Mouse (Mus musculus) G1E (cell line): ENCODE measurements around the gene Arl8b. TPM values are rescaled to one million over a fixed set of nuclear protein-coding genes. Genes with fewer than 3 reads are reported as not detected.

Experiments
- ATAC-seq: 2 replicates; pipeline ENCODE4 v1.8.0; 2016; ENCODE audit warnings: mild to moderate bottlenecking; ENCODE audit not compliant: insufficient number of reproducible peaks, poor library complexity, low FRiP score, severe bottlenecking; ENCODE audit errors: extremely low read depth
- DNase-seq: peaks from one replicate; pipeline ENCODE4 v3.0.0; 2012; ENCODE audit warnings: low spot score
- H3K27me3 ChIP-seq: 2 replicates; pipeline ENCODE4 v1.6.1; 2012; ENCODE audit warnings: mild to moderate bottlenecking, low read length, inconsistent platforms; ENCODE audit not compliant: insufficient read depth
- H3K36me3 ChIP-seq: replicated peaks from 2 replicates; pipeline ENCODE3; 2012; ENCODE audit warnings: mild to moderate bottlenecking, inconsistent platforms
- H3K4me1 ChIP-seq: 2 replicates; pipeline ENCODE4 v1.6.1; 2012; ENCODE audit warnings: low read depth, low read length, inconsistent platforms, mixed read lengths; ENCODE audit not compliant: insufficient read depth
- H3K4me3 ChIP-seq: 2 replicates; pipeline ENCODE4 v1.5.1; 2012; ENCODE audit warnings: low read depth, mild to moderate bottlenecking, inconsistent platforms, low read length, moderate library complexity, mixed read lengths
- H3K9me3 ChIP-seq: replicated peaks from 2 replicates; pipeline ENCODE4 v1.6.1; 2012; ENCODE audit warnings: inconsistent platforms
- CTCF ChIP-seq: IDR thresholded peaks from 2 replicates; pipeline ENCODE4 v1.5.1; 2012; ENCODE audit warnings: low read depth, low read length, inconsistent platforms, mixed read lengths
- GATA1 ChIP-seq: IDR thresholded peaks from 2 replicates; pipeline ENCODE4 v1.6.1; 2012; ENCODE audit warnings: borderline replicate concordance, low read length, inconsistent platforms, mixed read lengths
- GATA2 ChIP-seq: IDR thresholded peaks from 2 replicates; pipeline ENCODE4 v1.6.1; 2012; ENCODE audit warnings: low read depth, low read length, inconsistent platforms, borderline replicate concordance
- POLR2AphosphoS5 ChIP-seq: IDR thresholded peaks from 2 replicates; pipeline ENCODE4 v1.6.1; 2012; ENCODE audit warnings: low read depth, low read length, inconsistent platforms; ENCODE audit not compliant: insufficient replicate concordance
- TAL1 ChIP-seq: conservative IDR thresholded peaks from 2 replicates; pipeline ENCODE4 v1.6.1; 2012; ENCODE audit warnings: low read depth, low read length, inconsistent platforms, mixed read lengths
- polyA plus RNA-seq: library from polyadenylated mRNA; stranded (reverse); fragments of >175 nt; gene quantifications from 2 replicates; pipeline ENCODE4 v1.2.3, GENCODE M21; 2012
- total RNA-seq, 2 experiments: library from RNA; stranded (forward) in 1 of 2; stranded (reverse) in 1 of 2; fragments of 200-1000 nt in 1 of 2; fragments of >200 nt in 1 of 2; fragmentation: Nextera tagmentation in 1 of 2; gene quantifications; 2 replicates each; pipeline ENCODE4 v1.2.3; 2014 to 2017

Arl8b gene
- total and polyA plus RNA-seq, 3 experiments: 18.8 to 400 (median 207) TPM

DNA sequence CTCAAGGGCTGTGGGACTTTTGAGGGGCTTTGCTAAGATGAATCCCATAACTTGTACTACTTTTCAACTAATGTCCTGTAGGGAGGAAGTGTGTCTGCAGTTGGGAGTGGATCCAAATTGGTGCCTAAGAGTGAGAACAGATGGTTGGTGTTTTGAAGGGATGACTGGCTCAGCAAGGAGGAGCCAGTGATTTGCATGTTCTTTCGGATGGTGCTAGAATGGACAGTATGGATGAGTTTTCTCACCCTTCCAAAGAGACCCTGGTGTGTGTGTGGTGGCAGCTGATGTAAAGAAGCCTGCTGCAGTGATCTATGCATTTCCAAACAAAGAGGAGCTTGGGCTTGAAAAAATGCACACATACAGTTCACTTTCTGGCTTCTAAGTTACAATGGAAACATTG, 22.3 kb downstream of the Arl8b start:
- Histone ChIP-seq H3K4me3 (no peak overlapping the region), H3K4me1 (peaks cover 14% of the 10 kb centered on the region), H3K36me3 (peaks cover 51% of the 10 kb centered on the region), H3K27me3 (no peaks in the 10 kb centered on the region), H3K9me3 (no peaks in the 10 kb centered on the region)
- TF ChIP-seq TAL1: no peak
- no peak for TF ChIP-seq CTCF
- TF ChIP-seq GATA1: no peak
- no peak for TF ChIP-seq GATA2
- no peak for TF ChIP-seq POLR2AphosphoS5
- ATAC-seq (no peak), DNase-seq (no peak)

DNA sequence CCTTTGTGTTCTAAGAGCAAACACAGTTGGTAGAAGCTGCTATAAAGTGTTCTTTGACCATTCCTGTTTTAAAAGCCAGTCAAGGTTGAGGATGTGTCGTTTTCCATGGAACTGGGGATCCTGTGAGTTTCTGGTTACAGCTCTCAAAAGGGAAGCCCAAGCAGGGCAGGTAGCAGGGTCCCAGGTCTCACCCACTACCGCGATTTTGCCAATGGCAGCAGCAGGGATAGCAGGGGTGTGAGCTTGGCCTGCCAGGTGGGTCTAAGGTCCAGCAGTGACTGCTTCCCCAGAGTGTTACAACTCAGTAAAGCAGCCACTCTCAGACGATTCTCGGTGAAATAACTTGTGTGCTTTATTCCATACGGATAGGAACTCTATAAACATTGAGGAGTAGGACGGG, 23.0 kb downstream of the Arl8b start:
- no peak for ATAC-seq
- DNase-seq: no peak
- Histone ChIP-seq H3K27me3 (no peaks in the 10 kb centered on the region), H3K36me3 (peaks cover 53% of the 10 kb centered on the region), H3K4me3 (no peak overlapping the region), H3K4me1 (peaks cover 17% of the 10 kb centered on the region), H3K9me3 (no peaks in the 10 kb centered on the region)
- TF ChIP-seq POLR2AphosphoS5: no peak
- no peak for TF ChIP-seq GATA2
- no peak for TF ChIP-seq TAL1
- no peak for TF ChIP-seq GATA1
- no peak for TF ChIP-seq CTCF

DNA sequence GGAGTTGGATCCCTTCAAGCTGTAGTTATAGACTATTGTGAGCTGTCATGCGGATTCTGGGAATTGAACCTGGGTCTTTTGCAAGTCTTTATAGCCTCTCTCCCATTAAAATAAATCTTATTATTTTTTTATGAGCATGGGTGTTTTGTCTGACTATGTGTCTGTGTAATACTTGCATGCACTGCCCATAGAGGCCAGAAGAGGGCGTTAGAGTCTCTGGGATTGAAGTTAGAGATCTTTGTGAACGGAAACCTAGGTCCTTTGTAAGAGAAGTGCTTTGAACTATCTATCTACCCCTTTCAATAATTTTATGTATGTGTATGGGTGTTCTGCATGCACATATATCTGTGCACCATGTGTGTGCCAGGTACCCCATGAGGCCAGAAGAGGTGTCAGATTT, 24.5 kb downstream of the Arl8b start:
- DNase-seq (no peak), ATAC-seq (no peak)
- no peak overlapping the region for H3K4me3 ChIP-seq
- H3K27me3 ChIP-seq: no peaks in the 10 kb centered on the region
- TF ChIP-seq POLR2AphosphoS5 (no peak), TAL1 (no peak), CTCF (no peak), GATA1 (no peak), GATA2 (no peak)
- H3K9me3 ChIP-seq: no peaks in the 10 kb centered on the region
- H3K4me1 ChIP-seq: peaks cover 17% of the 10 kb centered on the region
- peaks cover 46% of the 10 kb centered on the region for H3K36me3 ChIP-seq

DNA sequence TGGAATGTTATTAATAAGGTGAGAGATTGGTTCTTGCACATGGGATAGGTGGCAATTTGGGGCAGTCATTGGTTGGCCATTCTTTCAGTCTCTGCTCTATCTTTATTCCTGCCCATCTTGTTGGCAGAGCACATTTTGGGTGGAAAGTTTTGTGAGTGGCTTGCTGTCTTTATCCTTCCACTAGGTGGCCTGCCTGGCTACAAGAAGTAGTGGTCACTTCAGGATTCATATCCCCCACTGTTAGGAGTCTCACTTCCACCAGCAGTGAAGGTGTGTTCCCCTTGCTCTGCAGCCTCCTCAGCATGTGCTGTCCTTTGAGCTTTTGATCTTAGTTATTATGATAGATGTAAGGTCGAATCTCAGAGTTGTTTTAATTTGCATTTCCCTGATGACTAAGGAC, 25.9 kb downstream of the Arl8b start:
- no peak overlapping the region for H3K4me3 ChIP-seq
- ATAC-seq: no peak
- TF ChIP-seq CTCF (no peak), GATA2 (no peak), GATA1 (no peak), TAL1 (no peak), POLR2AphosphoS5 (no peak)
- H3K9me3 ChIP-seq: no peaks in the 10 kb centered on the region
- peaks cover 49% of the 10 kb centered on the region for H3K36me3 ChIP-seq
- DNase-seq: no peak
- no peaks in the 10 kb centered on the region for H3K27me3 ChIP-seq
- peaks cover 17% of the 10 kb centered on the region for H3K4me1 ChIP-seq

DNA sequence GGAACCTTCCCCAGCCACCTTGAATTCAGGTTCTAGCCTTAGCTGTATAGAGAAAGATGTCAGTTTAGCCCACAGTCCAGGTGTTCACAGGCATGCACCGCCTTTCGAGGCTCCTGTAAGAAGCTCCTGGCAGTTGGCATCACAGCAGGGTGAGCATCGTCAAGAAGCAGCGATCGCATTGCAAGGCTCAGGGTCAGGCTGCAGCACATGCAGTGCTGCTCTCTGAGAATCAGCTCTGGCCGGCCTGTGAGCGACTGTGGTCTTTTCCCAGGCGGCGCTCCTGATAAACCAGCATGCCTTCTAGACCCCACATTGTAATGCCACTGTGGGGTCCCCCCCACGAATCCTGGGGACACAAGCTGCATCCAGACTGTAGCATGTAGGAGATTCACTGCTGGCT, 27.3 kb downstream of the Arl8b start:
- no peak for DNase-seq
- Histone ChIP-seq H3K4me3 (no peak overlapping the region), H3K36me3 (peaks cover 49% of the 10 kb centered on the region), H3K27me3 (no peaks in the 10 kb centered on the region), H3K4me1 (peaks cover 15% of the 10 kb centered on the region; the same call in 1 of the 2 replicates), H3K9me3 (no peaks in the 10 kb centered on the region)
- ATAC-seq: no peak
- TF ChIP-seq TAL1 (no peak), GATA1 (no peak), CTCF (no peak), GATA2 (no peak), POLR2AphosphoS5 (no peak)

DNA sequence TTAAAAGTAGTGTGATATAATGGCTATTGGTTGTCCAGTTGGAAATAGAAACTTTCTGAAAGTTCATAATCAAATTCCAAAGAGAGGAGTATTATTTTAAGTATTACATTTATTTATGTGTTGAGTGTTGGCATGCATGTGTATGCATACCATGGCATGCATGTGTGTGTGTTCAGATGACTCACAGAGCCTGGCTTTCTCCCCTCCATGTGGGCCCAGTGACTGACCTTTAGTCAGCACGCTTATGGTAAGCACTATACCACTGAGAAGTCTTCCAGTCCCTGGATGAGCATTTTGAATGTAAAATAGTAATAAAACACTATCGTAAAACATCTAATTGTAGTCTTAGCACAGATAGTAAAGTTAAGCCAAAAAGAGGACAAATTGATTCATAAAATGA, 29.2 kb downstream of the Arl8b start:
- H3K9me3 ChIP-seq: no peaks in the 10 kb centered on the region
- H3K4me1 ChIP-seq: peaks cover 16% of the 10 kb centered on the region; the same call in 1 of the 2 replicates
- no peak overlapping the region for H3K4me3 ChIP-seq
- H3K27me3 ChIP-seq: no peaks in the 10 kb centered on the region
- ATAC-seq (no peak), DNase-seq (no peak)
- TF ChIP-seq POLR2AphosphoS5 (no peak), CTCF (no peak), TAL1 (no peak), GATA1 (no peak), GATA2 (no peak)
- peaks cover 58% of the 10 kb centered on the region for H3K36me3 ChIP-seq

DNA sequence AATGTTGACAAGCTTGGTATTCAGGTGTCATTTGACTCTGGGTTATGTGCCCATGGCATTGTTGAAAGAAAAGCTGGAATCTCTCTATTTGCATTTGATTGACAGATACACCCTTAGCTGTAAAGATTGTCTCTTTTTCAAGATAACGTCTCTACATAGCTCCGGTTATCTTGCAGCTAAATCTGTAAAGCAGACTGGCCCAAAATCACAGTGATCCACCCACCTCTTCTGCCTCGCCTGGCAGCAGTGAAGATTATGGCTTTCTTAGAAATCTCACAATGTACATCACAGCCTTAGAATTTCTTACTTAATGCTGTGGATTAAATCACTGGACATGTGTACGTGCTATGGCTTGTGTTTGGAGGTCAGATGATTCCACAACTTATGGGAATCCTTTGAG, 34.6 kb downstream of the Arl8b start:
- peaks cover 88% of the 10 kb centered on the region for H3K36me3 ChIP-seq

More for the DNA sequence above, 34.6 kb downstream of the Arl8b start:
- Histone ChIP-seq H3K9me3 (no peaks in the 10 kb centered on the region), H3K4me3 (no peak overlapping the region), H3K27me3 (no peaks in the 10 kb centered on the region), H3K4me1 (peaks cover 5% of the 10 kb centered on the region; the same call in 1 of the 2 replicates)
- TF ChIP-seq GATA1: no peak
- no peak for TF ChIP-seq GATA2
- TF ChIP-seq TAL1: no peak
- no peak for TF ChIP-seq POLR2AphosphoS5
- TF ChIP-seq CTCF: no peak
- ATAC-seq (no peak), DNase-seq (no peak)
